Mouse (Mus musculus): ENCODE data around the gene 4921504E06Rik.

The 4921504E06Rik gene

DNA sequence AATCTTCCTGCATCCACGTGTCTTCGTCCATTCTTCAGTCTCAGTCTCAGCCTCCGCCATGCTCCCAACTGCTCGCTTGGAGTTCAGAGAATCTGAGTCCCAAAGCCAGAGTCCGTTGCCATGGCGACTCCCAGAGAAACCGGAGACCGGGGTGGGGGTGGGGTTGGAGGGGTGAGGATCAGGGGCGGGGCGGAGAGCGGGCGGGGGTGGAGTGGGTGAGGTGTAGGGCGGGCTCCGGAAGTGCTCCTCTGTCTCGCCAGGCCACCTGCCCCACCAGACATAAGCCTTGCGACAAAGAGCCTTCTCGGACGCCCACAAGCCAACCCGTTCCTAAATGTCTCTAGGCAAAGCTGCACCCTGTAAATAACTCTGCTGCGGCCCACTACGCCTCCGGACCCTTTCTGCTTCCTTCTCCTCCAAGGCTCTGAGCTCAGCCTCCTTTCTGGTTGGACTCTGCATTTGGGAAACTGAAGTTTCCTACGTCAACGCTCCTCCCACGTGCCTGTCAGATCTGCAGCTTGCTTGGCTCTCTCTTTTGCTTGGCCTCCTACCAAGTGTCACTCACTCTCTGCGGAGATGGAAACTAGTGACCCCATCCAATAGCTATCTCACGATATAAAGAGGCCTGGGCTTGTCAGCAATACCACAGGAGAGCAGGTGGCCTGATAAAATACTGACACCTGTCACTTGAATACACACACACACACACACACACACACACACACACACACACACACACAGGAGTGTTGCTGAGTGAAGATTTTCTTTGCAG is at the start of gene 4921504E06Rik:
Gene 4921504E06Rik, minus strand, starts transcription at position 94 of the 772 bp plus-strand sequence.
- DNase-seq (ENCODE audit: low read depth): no peak

GRCm38 (mm10) chr2:19601386-19601925 is 47.7 kb upstream of the 4921504E06Rik start:
- DNase-seq (ENCODE audit: low read depth): no peak

GRCm38 (mm10) chr2:19600860-19601259 is 47.1 kb upstream of the 4921504E06Rik start:
- DNase-seq (ENCODE audit: low read depth): no peak

GRCm38 (mm10) chr2:19599801-19600200 is 46.1 kb upstream of the 4921504E06Rik start:
- DNase-seq (ENCODE audit: low read depth): no peak

DNA sequence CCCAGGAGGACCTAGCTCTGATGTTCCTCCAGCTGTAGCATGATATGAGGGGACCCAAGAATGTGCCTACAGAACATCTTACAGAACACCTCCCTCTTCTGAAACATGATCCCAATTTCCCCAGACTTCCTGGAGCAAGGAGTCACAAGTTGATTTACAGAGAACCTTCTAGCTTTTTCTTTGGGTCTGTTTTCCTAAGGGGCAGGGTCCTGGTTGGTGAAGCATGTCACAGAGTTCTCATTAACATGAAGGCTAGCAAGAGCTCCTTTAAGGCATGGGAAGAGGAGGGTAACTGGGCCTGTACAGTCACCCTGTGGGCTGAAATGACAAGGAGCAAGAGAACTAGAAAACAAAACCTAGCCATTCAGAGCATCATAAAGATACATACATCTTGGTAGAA is 43.3 kb upstream of the 4921504E06Rik start:
- DNase-seq (ENCODE audit: low read depth): no peak

DNA sequence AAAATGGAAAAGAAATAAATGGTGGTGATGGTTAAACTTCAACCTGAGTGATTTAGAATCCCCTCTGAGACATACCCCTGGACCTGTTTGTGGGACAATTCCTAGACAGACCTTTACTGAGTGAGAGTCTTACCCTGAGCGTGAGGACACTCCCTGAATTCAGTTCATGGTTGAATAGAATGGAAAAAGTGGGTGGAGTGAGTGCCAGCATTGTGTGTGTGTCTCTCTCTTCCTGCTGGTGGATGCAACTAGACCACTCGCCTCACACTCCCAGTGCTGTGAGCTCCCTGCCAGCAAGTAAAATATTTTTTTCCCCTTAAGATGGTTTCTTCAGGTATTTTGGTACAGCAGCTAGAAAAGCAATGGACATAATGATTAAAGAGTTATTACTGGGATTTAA is 42.7 kb upstream of the 4921504E06Rik start:
- DNase-seq (ENCODE audit: low read depth): no peak

DNA sequence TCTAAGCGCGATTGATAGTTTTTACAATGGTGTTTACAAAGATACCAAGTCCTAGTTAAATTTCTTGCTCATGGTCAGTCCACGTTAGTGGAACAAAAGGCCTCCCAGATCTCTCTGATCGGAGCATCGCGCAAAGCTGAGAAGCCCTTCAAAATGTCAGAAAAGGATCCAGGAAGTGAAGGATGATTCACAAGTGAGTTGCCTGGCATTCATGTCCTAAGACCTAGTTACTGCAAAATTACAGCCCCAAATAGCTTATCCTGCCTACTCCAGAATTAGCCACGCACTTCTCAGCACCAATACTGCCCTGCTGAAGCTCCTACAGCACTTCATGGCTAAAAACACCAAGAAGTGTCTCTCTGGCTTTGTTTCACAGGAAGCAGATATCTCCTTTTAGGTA is 41.1 kb upstream of the 4921504E06Rik start:
- DNase-seq (ENCODE audit: low read depth): no peak

DNA sequence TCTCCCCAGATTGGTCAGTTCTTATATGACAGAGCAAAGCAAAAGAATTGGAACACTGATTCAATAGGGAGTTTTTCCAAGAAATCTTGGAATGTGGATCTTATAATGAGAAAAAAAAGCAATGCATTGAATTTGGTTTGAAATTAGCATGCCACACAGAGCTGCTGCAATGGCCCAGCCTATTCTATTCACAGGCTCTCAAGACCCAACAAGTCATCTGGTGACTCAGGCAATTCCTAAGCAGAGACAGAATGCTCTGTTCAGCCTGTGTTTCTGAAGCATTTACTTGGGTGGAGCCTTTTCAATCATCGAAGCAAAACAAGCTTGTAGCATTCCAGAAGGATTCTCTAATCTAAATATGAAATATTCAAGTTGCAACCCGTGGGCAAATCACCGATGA is 26.1 kb upstream of the 4921504E06Rik start:
- no peak for DNase-seq (ENCODE audit: low read depth)

GRCm38 (mm10) chr2:19579180-19579579 is 25.5 kb upstream of the 4921504E06Rik start:
- no peak for DNase-seq (ENCODE audit: low read depth)

DNA sequence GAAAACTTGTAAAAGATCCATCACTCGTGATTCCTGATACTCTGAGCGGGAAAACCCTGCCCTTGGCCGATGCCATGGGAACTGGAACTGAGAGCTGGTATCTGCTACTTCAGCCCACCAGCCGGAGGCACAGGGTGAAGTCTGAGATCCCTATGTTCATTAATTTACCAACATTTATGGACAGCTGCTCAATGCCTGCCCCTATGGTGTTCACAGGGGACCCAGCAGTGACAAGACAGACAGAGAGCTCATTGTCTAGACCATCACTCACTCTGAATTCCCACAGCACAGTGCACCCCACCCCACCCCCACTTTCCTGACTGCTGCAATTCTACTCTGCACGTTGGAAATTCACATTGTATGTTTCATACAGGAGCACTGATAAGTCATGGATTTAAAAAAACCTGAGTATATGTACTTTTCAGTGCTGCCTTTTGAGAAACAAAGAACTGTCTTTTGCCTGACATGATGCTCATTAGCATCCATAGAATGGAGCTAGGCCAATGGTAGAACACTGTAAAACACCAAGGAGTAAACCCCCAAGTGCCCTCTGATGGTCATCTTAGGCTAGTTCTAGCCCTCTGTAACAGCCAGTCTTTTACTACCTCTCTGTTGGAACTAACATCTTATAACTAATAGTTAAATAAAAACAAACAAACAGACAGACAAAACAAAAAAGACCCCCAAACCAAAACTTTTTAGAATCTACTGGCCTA is 8.6 kb upstream of the 4921504E06Rik start:
- no peak for DNase-seq (ENCODE audit: low read depth)

GRCm38 (mm10) chr2:19560654-19561053 is 6.9 kb upstream of the 4921504E06Rik start:
- DNase-seq (ENCODE audit: low read depth): no peak

- no peak for DNase-seq (ENCODE audit: low read depth)
These were observed 6.4 kb upstream of the 4921504E06Rik start for GRCm38 (mm10) chr2:19560071-19560470.

- DNase-seq (ENCODE audit: low read depth): no peak
These were observed 2.3 kb downstream of the 4921504E06Rik start for GRCm38 (mm10) chr2:19551396-19551795.

- no peak for DNase-seq (ENCODE audit: low read depth)
These were observed 12.8 kb downstream of the 4921504E06Rik start for GRCm38 (mm10) chr2:19540906-19541305.

GRCm38 (mm10) chr2:19529428-19529827 is 24.3 kb downstream of the 4921504E06Rik start:
- DNase-seq (ENCODE audit: low read depth): no peak

DNA sequence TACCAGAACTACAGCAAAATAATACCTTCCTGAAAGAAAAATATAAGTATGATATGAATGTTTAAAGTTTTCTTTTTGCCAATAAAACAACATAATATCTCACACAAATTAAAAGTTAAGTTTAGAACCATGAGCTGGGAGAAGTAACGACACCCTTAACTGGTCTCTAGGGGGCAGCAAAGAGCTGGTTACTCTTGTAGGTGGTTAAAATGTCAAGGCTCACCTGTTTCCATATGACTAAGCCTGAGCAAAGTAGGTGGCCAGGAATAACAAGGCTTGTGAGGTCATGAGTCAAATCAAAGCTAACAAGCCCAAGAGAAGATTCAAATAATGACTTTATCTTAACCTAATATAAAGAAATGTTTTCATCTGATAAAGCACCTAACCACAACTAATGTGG is 24.9 kb downstream of the 4921504E06Rik start:
- DNase-seq (ENCODE audit: low read depth): peak; percentile 31

- no peak for DNase-seq (ENCODE audit: low read depth)
These were observed 29.6 kb downstream of the 4921504E06Rik start for GRCm38 (mm10) chr2:19524071-19524470.

- no peak for DNase-seq (ENCODE audit: low read depth)
These were observed 32.1 kb downstream of the 4921504E06Rik start for GRCm38 (mm10) chr2:19521662-19522061.

DNA sequence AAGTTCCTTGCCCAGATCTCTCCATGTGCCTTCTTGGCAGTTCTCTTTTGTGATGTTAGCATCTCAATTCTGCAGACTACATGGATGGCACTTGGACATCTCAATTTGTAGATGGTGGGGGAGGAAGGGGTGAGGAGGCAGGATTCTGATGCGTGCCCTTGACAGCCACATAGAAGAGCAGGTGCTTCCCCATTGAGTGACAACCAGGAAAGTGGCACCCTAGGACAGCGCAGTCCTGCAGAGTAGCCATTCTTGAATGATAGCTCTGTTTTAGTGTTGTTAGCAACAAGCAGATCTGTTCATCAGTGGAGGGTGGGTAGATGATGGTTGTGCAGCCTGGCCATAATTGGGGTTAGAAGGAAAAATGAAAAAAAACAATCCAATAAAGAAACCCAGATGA is 33.1 kb downstream of the 4921504E06Rik start:
- DNase-seq (ENCODE audit: low read depth): no peak

- DNase-seq (ENCODE audit: low read depth): peak; percentile 4
These were observed 33.9 kb downstream of the 4921504E06Rik start for GRCm38 (mm10) chr2:19519768-19520167.

DNA sequence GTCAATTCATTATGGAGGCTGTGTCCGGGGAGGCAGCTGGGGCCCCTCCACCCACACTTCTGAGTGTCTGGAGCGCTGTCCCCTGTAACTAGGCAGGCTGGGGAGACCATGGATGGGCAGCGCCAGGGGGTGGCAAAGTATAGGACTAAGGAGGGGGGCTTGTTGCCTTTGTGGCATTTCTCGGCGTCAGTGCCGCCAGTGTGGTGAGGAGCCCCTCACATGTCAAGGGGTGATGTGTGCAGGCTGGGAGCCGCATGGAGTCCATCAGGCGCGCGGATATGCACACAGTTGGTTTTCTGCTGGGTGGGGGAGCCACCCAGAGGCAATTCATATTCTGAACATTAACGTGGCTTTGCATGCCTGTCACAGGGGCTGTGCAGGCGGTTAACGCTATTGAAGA is 35.8 kb downstream of the 4921504E06Rik start:
- no peak for DNase-seq (ENCODE audit: low read depth)

DNA sequence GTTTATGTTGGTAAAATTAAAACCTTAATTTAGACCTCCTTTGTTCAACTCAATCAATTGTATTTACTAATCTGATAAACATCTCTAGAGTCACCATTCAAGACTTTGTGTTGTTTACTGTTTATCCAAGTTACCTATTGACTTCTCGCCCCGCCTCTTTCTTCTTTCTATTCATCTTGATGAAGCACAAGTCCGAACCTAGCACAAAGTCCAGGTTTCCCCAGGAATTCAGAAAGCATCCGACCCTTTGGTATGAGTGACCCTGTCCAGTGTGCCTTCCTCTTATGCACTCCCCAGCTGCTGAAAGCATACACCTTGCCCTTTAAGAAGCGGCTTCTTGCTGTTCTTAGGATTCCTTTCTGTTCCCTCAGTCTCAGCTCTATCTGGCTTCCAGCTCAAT is 41.3 kb downstream of the 4921504E06Rik start:
- DNase-seq (ENCODE audit: low read depth): no peak

- no peak for DNase-seq (ENCODE audit: low read depth)
These were observed 42.7 kb downstream of the 4921504E06Rik start for GRCm38 (mm10) chr2:19511032-19511431.

Measured in c-Kit-positive CD71-positive TER-119-negative erythroid progenitor cells, embryonic 14.5 days (primary cell).